Mouse (Mus musculus) gastrocnemius, postnatal 4 days (tissue): ENCODE results near the gene Gm49395. TPM values are rescaled to one million over a fixed set of nuclear protein-coding genes. Genes with fewer than 3 reads are reported as not detected.

ENCODE experiments used
- DNase-seq, 2 experiments: peaks; one replicate each; pipeline ENCODE4 v3.0.0; 2021 to 2022; ENCODE audit warnings: low spot score in 2 of 2, mixed read lengths in 2 of 2
- total RNA-seq, 2 experiments: library from RNA; stranded (reverse); gene quantifications; 2 replicates each; pipeline ENCODE4 v1.2.3; 2021

Gene Gm49395
- total RNA-seq, 2 experiments from 2014 or later: 7.2 to 7.5 TPM

DNA sequence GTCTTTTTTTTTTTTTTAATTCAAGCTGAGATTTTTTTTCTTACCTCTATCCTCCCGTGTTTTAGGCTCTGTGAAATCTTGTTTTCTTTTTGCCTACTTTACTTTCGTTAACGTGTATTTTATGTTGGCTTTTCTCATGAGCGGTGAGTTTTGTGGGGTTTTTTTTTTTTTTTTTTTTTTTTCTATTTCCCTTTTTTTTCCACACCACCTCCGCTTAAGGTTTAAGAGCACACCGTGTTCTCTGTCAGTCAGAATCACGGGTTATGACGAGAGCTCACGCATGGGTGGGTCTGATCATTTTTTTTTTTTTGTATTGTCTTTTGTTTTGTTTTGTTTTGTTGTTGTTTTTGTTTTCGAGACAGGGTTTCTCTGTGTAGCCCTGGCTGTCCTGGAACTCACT lies 103.6 kb downstream of the Gm49395 start:
- no peak for DNase-seq

DNA sequence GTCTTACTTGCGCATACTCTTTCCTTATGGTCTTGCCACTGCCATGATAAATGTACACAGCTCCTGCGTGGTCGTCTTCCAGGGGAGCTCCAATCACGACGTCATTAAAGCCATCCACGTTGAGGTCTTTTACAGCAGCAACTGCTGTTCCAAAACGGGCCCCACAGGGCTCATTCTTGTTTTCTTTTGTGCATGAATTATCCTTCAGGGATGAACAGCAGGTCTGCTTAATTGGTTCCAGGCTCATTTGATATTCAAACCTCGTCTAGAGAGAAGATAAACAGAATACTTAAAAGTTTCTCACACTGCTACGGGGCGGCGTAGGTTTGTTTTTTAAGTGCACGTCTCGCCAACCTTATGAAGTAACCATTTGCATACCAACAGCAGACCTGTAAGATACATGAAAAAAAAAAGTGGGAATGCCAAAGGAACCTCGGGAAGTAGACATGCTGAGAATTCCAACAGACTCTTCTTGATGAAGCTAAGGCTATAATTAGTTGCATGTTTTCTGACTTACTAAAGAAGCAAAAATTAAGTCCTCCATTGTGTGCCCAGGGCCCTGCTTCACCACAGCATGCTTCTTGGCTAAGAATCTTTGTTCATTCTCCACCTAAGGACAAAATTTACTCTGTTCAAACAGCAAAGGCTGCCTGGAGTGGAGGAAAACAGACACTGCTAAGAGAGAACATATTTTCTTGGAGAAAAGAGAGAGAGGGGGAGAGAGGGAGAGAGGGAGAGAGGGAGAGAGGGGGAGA lies 109.3 kb downstream of the Gm49395 start:
- no peak for DNase-seq

DNA sequence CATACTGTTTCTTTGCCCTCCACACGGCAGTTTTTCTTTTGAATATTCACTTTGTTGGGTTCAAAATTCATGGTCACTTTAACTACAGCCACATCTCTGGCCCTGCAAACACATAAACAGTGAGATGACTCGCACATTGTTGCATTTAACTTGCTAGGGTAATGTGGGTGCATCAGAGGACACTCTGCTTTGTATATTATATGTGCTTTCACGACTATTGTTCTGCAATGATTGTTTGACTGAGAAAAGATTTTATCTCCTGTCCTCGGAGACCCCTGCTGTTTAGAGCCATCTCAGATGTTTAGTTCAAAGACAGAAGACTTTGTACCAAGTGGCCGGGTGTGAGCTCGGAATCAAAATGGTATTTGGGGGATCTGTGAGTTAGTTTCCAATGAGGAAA lies 114.1 kb downstream of the Gm49395 start:
- DNase-seq: no peak

DNA sequence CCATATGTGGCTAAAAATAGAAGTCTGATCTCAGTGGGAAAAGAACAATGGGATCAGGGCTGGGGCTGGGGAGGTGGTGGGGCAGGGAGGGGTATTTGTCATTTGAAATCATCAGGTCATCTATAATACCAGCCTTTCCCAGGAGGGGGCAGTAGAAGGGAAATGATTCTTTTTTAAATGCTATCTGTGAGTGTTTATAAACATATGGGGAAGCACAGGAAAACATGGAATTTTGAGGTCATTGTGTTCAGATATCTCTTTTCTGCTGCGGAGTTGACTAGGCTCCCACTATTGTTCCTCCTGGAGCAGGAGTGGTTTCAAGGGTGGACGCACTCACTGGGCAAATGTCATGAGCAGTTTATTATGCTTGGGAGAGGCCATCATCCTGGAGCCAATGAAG lies 114.6 kb downstream of the Gm49395 start:
- no peak for DNase-seq

Other genes with a start within 250 kb of the Gm49395 start
- 10 to 100 TPM; 13.1 to 14.1 TPM for gene Itga2, start 169.8 kb downstream of the Gm49395 start, total RNA-seq
- gene Pelo, start 11.7 kb downstream of the Gm49395 start, total RNA-seq: 10 to 100 TPM; 17.4 to 21.9 TPM
- gene Itga1, start within 50 bp of the Gm49395 start, total RNA-seq: 10 to 100 TPM; 37.7 to 40.4 TPM